Mouse (Mus musculus) small intestine, adult 2 months (tissue): ENCODE results near the gene Gm20219. TPM values are rescaled to one million over a fixed set of nuclear protein-coding genes. Genes with fewer than 3 reads are reported as not detected.

Experiments
- H3K27ac ChIP-seq: fragments of 200-500 bp; 2 replicates; pipeline ENCODE4 v1.5.1; 2012; ENCODE audit warnings: low read depth, low read length, control low read depth, inconsistent platforms; ENCODE audit not compliant: insufficient read depth
- H3K27me3 ChIP-seq: fragments of 200-500 bp; 2 replicates; pipeline ENCODE4 v1.6.1; 2012; ENCODE audit warnings: mild to moderate bottlenecking, moderate library complexity, low read length, inconsistent platforms; ENCODE audit not compliant: control insufficient read depth, insufficient read depth
- H3K36me3 ChIP-seq: fragments of 200-500 bp; 2 replicates; pipeline ENCODE4 v1.6.1; 2012; ENCODE audit warnings: mild to moderate bottlenecking, low read length, control low read depth, inconsistent platforms; ENCODE audit not compliant: control insufficient read depth, insufficient read depth
- H3K4me1 ChIP-seq: fragments of 200-500 bp; 2 replicates; pipeline ENCODE4 v1.6.1; 2012; ENCODE audit warnings: low read length, inconsistent platforms, mixed read lengths; ENCODE audit not compliant: control insufficient read depth, insufficient read depth, insufficient read length
- H3K4me3 ChIP-seq: fragments of 200-500 bp; 2 replicates; pipeline ENCODE4 v1.5.1; 2012; ENCODE audit warnings: low read depth, mild to moderate bottlenecking, control low read depth, inconsistent platforms, low read length, moderate library complexity
- CTCF ChIP-seq: fragments of 200-500 bp; IDR thresholded peaks from 2 replicates; pipeline ENCODE4 v1.5.1; 2012; ENCODE audit warnings: low read depth, mild to moderate bottlenecking, control low read depth, inconsistent platforms, low read length, moderate library complexity, mixed read lengths; ENCODE audit not compliant: insufficient replicate concordance, insufficient read length; ENCODE audit errors: extremely low read depth
- POLR2A ChIP-seq: fragments of 200-500 bp; IDR thresholded peaks from 2 replicates; pipeline ENCODE4 v1.6.1; 2012; ENCODE audit warnings: low read depth, mild to moderate bottlenecking, control low read depth, inconsistent platforms, low read length, moderate library complexity
- WGBS: fragments of 180-500 bp; shearing (Covaris S2); methylation state at CpG from one replicate; pipeline ENCODE4 v1.1.7; 2018; 5-methylcytosine and 5-hydroxymethylcytosine counted together
- polyA plus RNA-seq: library from polyadenylated mRNA; depleted of rRNA; stranded (reverse); fragments of >200 nt; gene quantifications from 2 replicates; pipeline ENCODE4 v1.2.3, GENCODE M21; 2012

Gene Gm20219
- polyA plus RNA-seq, 1 experiment = 2.7 TPM

DNA sequence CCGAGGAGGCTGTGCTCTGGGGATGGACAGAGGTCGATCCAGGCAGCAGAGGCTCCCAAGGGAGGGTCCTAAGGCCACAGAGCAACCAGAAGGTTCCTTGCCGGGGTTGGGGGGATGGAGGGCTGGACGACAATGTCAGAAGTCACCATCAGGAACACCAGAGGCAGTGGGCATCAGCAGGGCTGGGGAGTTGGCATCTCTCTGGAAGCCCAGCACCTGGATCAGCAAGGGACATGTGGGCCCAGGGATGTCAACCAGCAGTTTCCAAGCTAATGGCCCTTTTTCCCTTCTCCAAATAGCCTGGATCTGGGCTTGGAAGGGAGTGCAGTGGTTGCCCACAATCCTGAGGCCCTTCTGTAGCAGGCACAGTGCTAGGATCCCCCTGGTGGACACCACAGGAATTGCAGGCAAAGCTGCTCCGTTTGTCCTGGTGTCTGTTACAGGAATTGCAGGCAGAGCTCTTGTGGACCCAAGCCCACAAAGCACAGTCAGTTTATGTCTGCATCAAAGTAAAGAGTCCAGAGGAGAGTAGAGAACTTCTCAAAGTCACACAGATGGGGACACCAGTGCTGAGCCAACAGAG lies 1.3 kb downstream of the Gm20219 start:
- 59% methylated on average over 5 of the region's 5 CpGs for WGBS
- H3K4me1 ChIP-seq = peaks cover 19% of the 10 kb centered on the region
- TF ChIP-seq POLR2A (peak; percentile 29; the same call in 1 of the 2 replicates), CTCF (peak; percentile 100)
- H3K36me3 ChIP-seq = no peaks in the 10 kb centered on the region
- no peak overlapping the region for H3K4me3 ChIP-seq
- H3K27me3 ChIP-seq = no peaks in the 10 kb centered on the region
- H3K27ac ChIP-seq = no peak overlapping the region

DNA sequence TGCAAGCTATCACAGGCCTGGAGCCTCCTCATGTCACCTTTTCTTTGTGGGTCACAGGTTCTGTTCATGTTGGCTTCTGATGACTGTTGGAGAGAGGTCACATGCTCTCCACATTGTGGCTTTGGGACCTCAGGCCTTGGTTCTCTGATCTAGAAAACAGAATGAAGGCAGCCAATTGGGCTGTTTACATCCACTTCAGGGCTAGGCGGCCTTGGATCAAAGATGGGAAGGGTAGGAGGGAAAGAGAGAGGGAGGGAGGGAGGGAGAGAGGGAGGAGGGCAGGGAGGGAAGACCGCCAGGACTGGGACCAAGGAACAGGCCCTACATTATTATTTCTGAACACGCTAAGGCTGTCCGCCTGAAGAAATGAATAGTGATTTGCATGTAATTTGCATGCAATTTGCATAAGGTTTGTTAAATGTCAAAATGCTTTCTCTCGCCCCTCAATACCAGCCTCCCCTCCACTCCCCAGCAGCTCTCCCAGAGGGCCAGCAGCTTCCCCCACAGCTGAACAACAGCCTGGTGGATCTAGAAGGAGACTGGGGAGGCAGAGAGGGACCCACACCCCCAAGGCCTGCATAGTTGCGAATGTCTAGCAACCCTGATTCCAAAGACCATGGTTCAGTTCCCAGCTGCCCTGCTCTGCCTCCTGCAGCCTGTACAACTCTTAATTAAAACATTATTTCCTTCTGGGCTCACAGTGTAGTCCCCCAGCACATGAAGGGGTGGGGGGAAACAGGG lies 2.2 kb downstream of the Gm20219 start:
- Histone ChIP-seq H3K27me3 (no peaks in the 10 kb centered on the region), H3K27ac (no peak overlapping the region), H3K4me1 (peaks cover 19% of the 10 kb centered on the region), H3K4me3 (no peak overlapping the region), H3K36me3 (no peaks in the 10 kb centered on the region)
- no peak for TF ChIP-seq CTCF
- no peak for TF ChIP-seq POLR2A
- 88% methylated on average over 6 of the region's 6 CpGs for WGBS

- TF ChIP-seq CTCF = no peak
- no peak for TF ChIP-seq POLR2A
- H3K4me1 ChIP-seq = peaks cover 19% of the 10 kb centered on the region
- WGBS = 48% methylated on average over 12 of the region's 12 CpGs
- no peaks in the 10 kb centered on the region for H3K36me3 ChIP-seq
- H3K4me3 ChIP-seq = no peak overlapping the region
- H3K27ac ChIP-seq = no peak overlapping the region
- H3K27me3 ChIP-seq = no peaks in the 10 kb centered on the region
Observed at GRCm38 (mm10) chr17:56550784-56551475, 3.3 kb downstream of the Gm20219 start.

- no peaks in the 10 kb centered on the region for H3K36me3 ChIP-seq
- H3K4me3 ChIP-seq = no peak overlapping the region
- peaks cover 9% of the 10 kb centered on the region for H3K4me1 ChIP-seq
- WGBS = 87% methylated on average over 4 of the region's 4 CpGs
- no peak overlapping the region for H3K27ac ChIP-seq
- TF ChIP-seq POLR2A = no peak
- no peak for TF ChIP-seq CTCF
- H3K27me3 ChIP-seq = no peaks in the 10 kb centered on the region
Observed at GRCm38 (mm10) chr17:56548605-56549105, 5.5 kb downstream of the Gm20219 start.

DNA sequence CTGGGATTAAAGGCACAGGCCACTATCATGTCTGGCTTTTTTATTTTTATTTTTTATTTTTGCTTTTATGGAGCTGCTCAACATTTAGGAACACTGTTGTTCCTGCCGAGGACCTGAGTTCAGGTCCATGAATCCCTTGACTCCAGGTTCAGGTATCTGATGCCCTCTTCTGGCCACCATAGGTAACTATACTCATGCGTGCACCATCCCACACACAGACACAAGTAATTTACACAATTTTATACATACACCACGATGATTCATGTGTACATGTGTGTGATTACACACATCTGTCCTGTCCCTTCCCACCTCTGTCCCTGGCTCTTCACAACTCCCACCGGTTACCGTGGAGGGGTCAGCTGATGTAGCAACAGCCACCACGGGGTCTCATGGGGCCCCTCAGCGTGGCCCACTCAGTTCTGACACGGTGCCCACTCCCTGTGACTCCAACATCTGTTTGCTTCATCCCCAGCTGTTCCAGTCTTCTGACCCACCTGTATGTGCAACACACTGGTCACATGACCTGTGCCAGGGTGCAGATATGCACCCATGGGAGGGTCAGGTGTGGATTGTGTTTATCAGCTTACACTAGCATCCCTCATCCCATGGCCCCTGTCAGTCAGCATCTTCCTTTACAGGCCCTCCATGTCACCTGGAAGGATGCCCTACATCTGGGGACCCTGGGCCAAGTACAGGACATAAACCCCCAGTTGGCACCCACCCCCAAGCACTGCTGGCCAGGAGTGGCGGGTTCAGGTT lies 6.2 kb downstream of the Gm20219 start:
- WGBS = 84% methylated on average over 9 of the region's 9 CpGs
- H3K4me3 ChIP-seq = no peak overlapping the region
- H3K4me1 ChIP-seq = peaks cover 8% of the 10 kb centered on the region
- no peak for TF ChIP-seq POLR2A
- TF ChIP-seq CTCF = no peak
- no peak overlapping the region for H3K27ac ChIP-seq
- H3K27me3 ChIP-seq = no peaks in the 10 kb centered on the region
- H3K36me3 ChIP-seq = no peaks in the 10 kb centered on the region

DNA sequence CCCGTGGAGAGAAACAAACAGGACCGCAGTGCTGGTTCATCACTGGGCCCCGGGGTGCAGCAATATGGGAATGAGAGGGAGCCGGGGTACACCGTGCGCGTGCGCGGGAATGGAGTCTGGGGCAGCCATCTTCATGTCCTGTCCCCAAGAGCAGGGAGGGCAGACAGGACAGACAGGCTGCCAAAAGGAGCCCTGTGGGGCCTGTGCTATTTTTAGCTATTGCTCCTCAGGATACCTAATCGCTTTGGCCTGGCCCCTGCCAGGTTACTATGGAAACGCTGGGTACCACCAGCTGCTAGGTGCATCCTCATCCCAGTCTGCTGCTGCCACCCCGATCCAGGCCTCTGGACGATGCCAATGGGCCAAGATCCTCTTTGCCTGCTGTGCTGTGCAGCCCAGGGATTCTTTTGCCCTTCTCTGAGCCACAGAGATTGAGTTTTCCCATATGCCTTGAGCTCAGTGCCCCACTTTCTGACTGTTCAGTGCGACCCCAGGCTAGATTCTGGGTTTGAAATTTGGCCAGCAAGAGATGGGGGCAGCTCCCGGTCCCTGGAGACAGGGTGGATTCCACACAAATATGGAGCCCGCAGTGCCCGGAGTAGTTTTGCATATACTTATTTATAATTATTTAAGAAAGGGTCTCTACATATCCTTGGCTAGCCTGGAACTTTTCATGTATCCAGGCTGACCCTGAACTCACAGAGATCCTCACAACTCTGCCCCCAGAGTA lies 6.9 kb downstream of the Gm20219 start:
- H3K4me3 ChIP-seq = no peak overlapping the region
- H3K4me1 ChIP-seq = peaks cover 8% of the 10 kb centered on the region
- 84% methylated on average over 17 of the region's 17 CpGs for WGBS
- H3K27ac ChIP-seq = no peak overlapping the region
- no peaks in the 10 kb centered on the region for H3K27me3 ChIP-seq
- no peaks in the 10 kb centered on the region for H3K36me3 ChIP-seq
- TF ChIP-seq CTCF = no peak
- no peak for TF ChIP-seq POLR2A
